Mouse (Mus musculus) spleen, adult 12 weeks (tissue): ENCODE results near the gene Nvl.

Experiments
- DNase-seq: peaks from one replicate; pipeline ENCODE4 v3.0.0; 2022; ENCODE audit warnings: low spot score

Nvl gene

GRCm38 (mm10) chr1:181143950-181144836 lies at the start of gene Nvl, which contains the start of gene Cnih4:
Nvl (minus strand) TSS chr1:181144204.
Cnih4 (plus strand) TSS chr1:181144693.
- DNase-seq = peak; percentile 89

- no peak for DNase-seq
These were observed 44.9 kb upstream of the Nvl start for GRCm38 (mm10) chr1:181188925-181189324.

GRCm38 (mm10) chr1:181170210-181170609 lies 26.2 kb upstream of the Nvl start:
- no peak for DNase-seq

GRCm38 (mm10) chr1:181168377-181168776 lies 24.4 kb upstream of the Nvl start:
- DNase-seq = no peak

- no peak for DNase-seq
These were observed 23.8 kb upstream of the Nvl start for GRCm38 (mm10) chr1:181167816-181168215.

GRCm38 (mm10) chr1:181151541-181151940 lies 7.5 kb upstream of the Nvl start:
- no peak for DNase-seq

- peak; percentile 78 for DNase-seq
These were observed 7.0 kb upstream of the Nvl start for GRCm38 (mm10) chr1:181150827-181151534.

- no peak for DNase-seq
These were observed 6.4 kb upstream of the Nvl start for GRCm38 (mm10) chr1:181150431-181150826.

- no peak for DNase-seq
These were observed 5.5 kb upstream of the Nvl start for GRCm38 (mm10) chr1:181149373-181150017.

GRCm38 (mm10) chr1:181148540-181148939 lies 4.5 kb upstream of the Nvl start:
- DNase-seq = no peak

GRCm38 (mm10) chr1:181146187-181146586 lies 2.2 kb upstream of the Nvl start:
- DNase-seq = no peak

- no peak for DNase-seq
These were observed 962 bp upstream of the Nvl start for GRCm38 (mm10) chr1:181144966-181145365.

GRCm38 (mm10) chr1:181143609-181143949 lies 425 bp downstream of the Nvl start:
- no peak for DNase-seq

- DNase-seq = no peak
These were observed 5.3 kb downstream of the Nvl start for GRCm38 (mm10) chr1:181138730-181139129.

- no peak for DNase-seq
These were observed 12.1 kb downstream of the Nvl start for GRCm38 (mm10) chr1:181131915-181132314.

- DNase-seq = no peak
These were observed 17.2 kb downstream of the Nvl start for GRCm38 (mm10) chr1:181126766-181127165.

GRCm38 (mm10) chr1:181125916-181126315 lies 18.1 kb downstream of the Nvl start:
- DNase-seq = no peak

- DNase-seq = no peak
These were observed 19.9 kb downstream of the Nvl start for GRCm38 (mm10) chr1:181124145-181124544.

GRCm38 (mm10) chr1:181117112-181117511 lies 26.9 kb downstream of the Nvl start:
- no peak for DNase-seq

- DNase-seq = no peak
These were observed 54.0 kb downstream of the Nvl start for GRCm38 (mm10) chr1:181090048-181090447.

- no peak for DNase-seq
These were observed 60.0 kb downstream of the Nvl start for GRCm38 (mm10) chr1:181084021-181084420.

GRCm38 (mm10) chr1:181073075-181073474 lies 70.9 kb downstream of the Nvl start:
- DNase-seq = no peak

- no peak for DNase-seq
These were observed 74.3 kb downstream of the Nvl start for GRCm38 (mm10) chr1:181069671-181070070.
